Mouse (Mus musculus) thymus, adult 18-20 months (tissue): Measurements from ENCODE around the gene Alg9.
A peak's percentile ranks its signal among the peaks of the same experiment; 100 is the strongest.

Experiments
- DNase-seq, 2 experiments: peaks; one replicate each; pipeline ENCODE4 v3.0.0; 2022; ENCODE audit warnings: mixed read lengths in 2 of 2

The Alg9 gene

GRCm38 (mm10) chr9:50855133-50855766, 80.4 kb downstream of the Alg9 start:
- DNase-seq: no peak

GRCm38 (mm10) chr9:50855780-50856179, 81.0 kb downstream of the Alg9 start:
- no peak for DNase-seq

GRCm38 (mm10) chr9:50856341-50857081, 81.7 kb downstream of the Alg9 start:
- DNase-seq: peak; percentile 76 to 84

- DNase-seq: no peak
Observed at GRCm38 (mm10) chr9:50857082-50857641, 82.3 kb downstream of the Alg9 start.

GRCm38 (mm10) chr9:50858681-50859080, 83.9 kb downstream of the Alg9 start:
- no peak for DNase-seq

GRCm38 (mm10) chr9:50861119-50861839, 86.5 kb downstream of the Alg9 start:
- DNase-seq: no peak

GRCm38 (mm10) chr9:50863824-50864223, 89.0 kb downstream of the Alg9 start:
- no peak for DNase-seq

GRCm38 (mm10) chr9:50864877-50865276, 90.1 kb downstream of the Alg9 start:
- DNase-seq: no peak

- peak; percentile 24 to 32 for DNase-seq
Observed at GRCm38 (mm10) chr9:50865803-50866202, 91.0 kb downstream of the Alg9 start.

- no peak for DNase-seq
Observed at GRCm38 (mm10) chr9:50867015-50867414, 92.2 kb downstream of the Alg9 start.

- DNase-seq: no peak
Observed at GRCm38 (mm10) chr9:50868182-50868581, 93.4 kb downstream of the Alg9 start.

GRCm38 (mm10) chr9:50873210-50873609, 98.4 kb downstream of the Alg9 start:
- no peak for DNase-seq

GRCm38 (mm10) chr9:50874031-50874430, 99.2 kb downstream of the Alg9 start:
- DNase-seq: no peak

GRCm38 (mm10) chr9:50875470-50875869, 100.7 kb downstream of the Alg9 start:
- DNase-seq: no peak

GRCm38 (mm10) chr9:50876287-50876686, 101.5 kb downstream of the Alg9 start:
- DNase-seq: no peak

GRCm38 (mm10) chr9:50877431-50877830, 102.6 kb downstream of the Alg9 start:
- no peak for DNase-seq

- no peak for DNase-seq
Observed at GRCm38 (mm10) chr9:50882183-50882582, 107.4 kb downstream of the Alg9 start.

- DNase-seq: no peak
Observed at GRCm38 (mm10) chr9:50884093-50884492, 109.3 kb downstream of the Alg9 start.

- no peak for DNase-seq
Observed at GRCm38 (mm10) chr9:50884741-50885599, 110.2 kb downstream of the Alg9 start.

- no peak for DNase-seq
Observed at GRCm38 (mm10) chr9:50885600-50885987, 110.8 kb downstream of the Alg9 start.

GRCm38 (mm10) chr9:50886870-50887269, 112.1 kb downstream of the Alg9 start:
- DNase-seq: no peak

- DNase-seq: no peak
Observed at GRCm38 (mm10) chr9:50887351-50887750, 112.5 kb downstream of the Alg9 start.

- DNase-seq: no peak
Observed at GRCm38 (mm10) chr9:50889211-50889610, 114.4 kb downstream of the Alg9 start.
